Mouse (Mus musculus) cortical plate, adult 2 months (tissue): Measurements from ENCODE around the gene Rab11a.

Experiments used
- CTCF ChIP-seq: fragments of 200-500 bp; IDR thresholded peaks from 2 replicates; pipeline ENCODE4 v1.5.1; 2011; ENCODE audit warnings: mild to moderate bottlenecking, control low read depth, low read length; ENCODE audit not compliant: insufficient read depth; ENCODE audit errors: extremely low read depth
- POLR2A ChIP-seq: fragments of 200-500 bp; IDR thresholded peaks from 2 replicates; pipeline ENCODE4 v1.6.1; 2011; ENCODE audit warnings: mild to moderate bottlenecking, low read length, control low read depth; ENCODE audit not compliant: insufficient read depth; ENCODE audit errors: extremely low read depth

DNA sequence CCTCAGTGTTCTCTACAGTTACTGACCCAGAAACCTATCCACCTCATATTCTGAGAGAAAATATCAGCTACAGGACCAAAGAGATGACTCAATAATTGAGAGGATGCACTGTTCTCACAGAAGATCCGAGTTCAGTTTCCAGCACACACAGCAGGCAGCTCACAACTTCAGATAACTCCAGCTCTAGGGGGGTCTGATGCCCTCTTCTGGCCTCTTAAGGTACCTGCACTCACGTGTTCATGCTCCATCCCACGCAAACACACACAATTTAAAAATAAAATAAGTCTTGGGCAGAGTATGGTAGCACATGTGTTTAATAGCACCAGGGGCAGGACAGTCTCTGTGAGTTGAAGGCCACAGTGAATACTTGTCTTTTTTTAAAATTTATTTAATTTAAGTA is 28.6 kb upstream of the Rab11a start:
- TF ChIP-seq POLR2A (no peak), CTCF (no peak)
